Mouse (Mus musculus) gastrocnemius, postnatal 4 days (tissue): Measurements from ENCODE around the gene Snph. TPM values are rescaled to one million over a fixed set of nuclear protein-coding genes. Genes with fewer than 3 reads are reported as not detected.
"Not testable (repeated sequence)": the region's sequence is repeated elsewhere in the genome, so short reads cannot be mapped to it uniquely, and the experiment has no call there.

ENCODE experiments used
- DNase-seq, 2 experiments: peaks; one replicate each; pipeline ENCODE4 v3.0.0; 2021 to 2022; ENCODE audit warnings: low spot score in 2 of 2, mixed read lengths in 2 of 2
- long read RNA-seq, 2 experiments: library from polyadenylated mRNA; stranded (forward); transcript quantifications; one replicate each; pipeline ENCODE4 v2.0.0; 2021
- total RNA-seq, 2 experiments: library from RNA; stranded (reverse); gene quantifications; 2 replicates each; pipeline ENCODE4 v1.2.3; 2021

Gene Snph
- 1 to 10 TPM; 3.2 to 3.7 TPM for total RNA-seq
- long read RNA-seq, experiment 1, full-length matches to known transcripts = 1 of 2 reads
- long read RNA-seq, experiment 1, partial matches to known transcripts = 0 of 2 reads
- long read RNA-seq, experiment 1, other reads (novel, unspliced or antisense) = 1 of 2 reads
- long read RNA-seq, experiment 2, partial matches to known transcripts = 0 of 3 reads
- long read RNA-seq, experiment 2, other reads (novel, unspliced or antisense) = 2 of 3 reads

GRCm38 (mm10) chr2:151632159-151632814, at the start of gene Snph:
Gene Snph (minus strand): TSS chr2:151632593.
- DNase-seq = peak; percentile 22 to 49

- no peak for DNase-seq
Observed at GRCm38 (mm10) chr2:151676234-151676633, 43.8 kb upstream of the Snph start.

DNA sequence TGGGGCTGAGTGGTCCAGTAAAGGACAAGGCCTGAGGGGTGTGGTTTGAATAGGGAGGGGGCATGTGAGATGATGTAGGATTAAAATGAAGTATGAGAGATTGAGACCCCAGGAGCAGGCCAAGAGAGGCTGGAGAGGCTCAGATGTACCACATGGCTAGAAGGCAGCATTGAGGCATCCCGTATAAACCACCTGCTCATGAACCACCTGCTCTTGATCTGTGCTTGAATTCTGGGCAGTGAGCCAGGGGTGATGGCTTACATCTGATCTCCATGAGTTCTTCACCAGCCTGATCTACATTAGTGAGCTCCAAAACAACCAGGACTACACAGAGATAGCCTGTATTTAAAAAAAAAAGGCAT, 38.6 kb upstream of the Snph start:
- DNase-seq = no peak

DNA sequence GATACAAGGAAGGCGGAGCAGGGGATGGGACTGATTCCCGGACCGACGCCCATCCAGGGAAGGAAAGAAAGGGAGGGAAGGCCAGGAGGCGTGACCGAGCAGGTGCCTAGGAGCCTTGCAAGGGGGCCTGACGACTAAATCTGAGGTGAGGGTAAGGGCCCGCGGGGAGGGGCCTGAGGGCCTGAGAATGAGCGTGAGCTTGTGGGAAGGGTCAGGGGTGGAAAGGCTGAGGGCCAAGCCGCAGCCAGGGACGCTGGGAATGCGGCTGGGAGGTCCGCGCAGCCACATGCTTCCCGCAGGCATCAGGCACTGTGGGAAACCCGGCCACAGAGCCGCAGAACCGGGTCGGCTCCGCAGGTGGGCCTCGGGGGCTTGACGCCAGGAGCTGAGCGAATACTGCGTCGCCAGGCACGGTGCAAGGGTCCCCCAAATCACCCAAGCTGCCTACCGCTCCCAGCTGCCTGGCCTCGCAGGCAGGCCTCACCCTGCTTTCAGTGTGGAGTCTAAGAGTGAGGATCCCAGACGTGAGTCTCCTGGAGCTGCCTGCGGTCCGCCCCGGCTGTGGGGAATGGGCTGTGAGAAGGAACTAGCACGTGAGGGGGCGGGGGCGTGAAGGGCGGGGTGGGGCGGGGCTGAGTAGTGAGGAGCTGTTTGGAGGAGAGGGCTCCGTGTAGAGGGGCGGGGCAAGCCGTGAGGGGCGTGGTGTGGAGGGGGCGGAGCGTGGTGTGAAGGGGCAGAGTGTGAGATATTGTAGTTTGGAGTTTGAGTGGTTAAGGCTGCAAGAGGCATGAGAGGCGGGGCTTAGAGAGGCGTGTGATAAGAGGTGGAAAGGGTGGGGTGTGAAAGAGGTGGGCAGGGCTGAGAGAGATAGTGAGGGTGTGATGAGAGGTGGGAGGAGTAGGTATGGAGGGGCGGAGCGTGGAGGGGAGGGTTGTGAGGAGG, 37.9 kb upstream of the Snph start:
- DNase-seq = no peak

DNA sequence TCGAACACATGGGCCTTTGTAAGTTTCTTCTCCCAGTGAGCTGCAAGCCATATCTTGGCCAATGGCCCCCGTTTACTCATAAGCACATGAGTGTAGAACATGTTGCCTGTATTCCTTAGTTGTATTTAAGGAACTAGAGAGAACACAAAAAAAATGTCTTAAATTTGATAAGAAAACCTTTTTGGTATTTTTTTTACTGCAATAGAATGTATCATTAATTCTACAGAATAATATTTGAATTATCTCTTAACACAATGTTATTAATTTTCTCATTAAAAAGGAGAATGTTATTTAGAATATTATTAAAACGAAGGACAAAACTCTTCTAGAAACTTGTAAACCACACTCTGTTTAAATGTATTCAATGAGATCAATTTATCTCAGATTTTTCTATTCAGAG, 36.0 kb upstream of the Snph start, which contains the start of gene Rad21l:
Gene Rad21l, minus strand, starts transcription at position 101 of the 400 bp plus-strand sequence.
- DNase-seq = no peak

DNA sequence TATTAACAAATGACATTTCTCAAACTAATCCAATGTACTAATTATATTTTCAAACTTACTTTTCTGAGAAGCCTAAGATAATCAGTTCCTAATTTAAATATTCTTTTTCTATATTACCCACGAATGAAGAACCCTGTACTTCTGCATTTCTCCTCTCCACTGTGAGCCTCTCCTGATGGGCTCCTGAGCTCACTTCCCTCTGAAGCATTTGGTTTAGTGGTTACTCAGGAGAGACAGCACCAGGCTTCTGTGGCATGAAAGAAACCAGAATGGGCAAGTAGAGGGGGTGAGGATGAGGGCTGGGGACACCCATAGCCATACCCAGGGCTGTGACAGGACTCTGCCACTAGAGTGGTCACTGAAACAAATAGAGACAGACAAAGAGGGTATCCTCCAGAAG, 19.7 kb upstream of the Snph start:
- no peak for DNase-seq

DNA sequence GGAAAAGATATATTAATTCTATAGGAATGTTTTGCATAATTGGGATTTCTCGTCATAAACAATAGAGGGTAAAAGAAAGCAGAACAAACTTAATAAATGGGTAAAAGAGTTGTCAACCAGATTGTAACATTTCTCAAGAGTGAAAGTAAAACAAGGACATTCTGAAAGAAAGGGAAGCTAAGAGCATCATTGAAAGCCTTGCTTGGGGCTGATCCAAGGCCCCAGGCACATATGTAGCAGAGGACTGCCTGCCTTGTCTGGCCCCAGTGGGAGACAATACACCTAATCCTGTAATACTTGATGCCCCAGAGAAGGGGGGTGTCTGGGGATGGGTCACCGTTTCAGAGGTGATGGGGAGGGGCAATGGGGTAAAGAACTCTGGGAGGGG, 3.6 kb upstream of the Snph start:
- no peak for DNase-seq

DNA sequence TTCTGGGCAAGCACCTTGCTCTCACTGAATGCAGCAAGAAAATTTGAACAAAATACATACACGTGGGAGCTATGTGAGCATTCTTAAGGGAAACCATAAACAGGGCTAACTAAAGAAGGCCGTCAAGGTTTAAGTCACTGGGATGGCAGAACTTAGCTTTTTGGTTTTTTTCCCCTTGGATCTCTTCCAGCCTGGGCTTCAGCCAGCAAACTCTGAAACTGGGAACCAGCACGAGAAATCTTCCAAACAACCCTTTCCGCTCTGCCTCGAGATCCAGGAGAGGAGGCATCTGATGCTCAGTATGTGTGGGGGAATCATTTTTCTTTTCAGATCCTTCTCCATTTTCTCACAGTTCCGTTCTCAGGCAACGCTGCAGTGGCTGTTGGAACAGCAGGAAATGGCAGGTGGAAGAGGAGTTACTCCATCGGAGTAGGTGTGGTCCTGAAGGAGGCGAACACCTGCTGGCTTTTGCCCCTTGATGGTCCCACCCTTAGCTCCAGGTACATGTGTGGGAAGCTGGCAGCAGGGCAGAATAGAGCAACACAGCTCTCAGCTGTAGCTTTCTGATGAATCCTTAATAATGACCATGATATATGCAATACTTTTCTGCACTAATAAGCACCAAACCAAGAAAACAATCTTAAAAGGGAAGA, 3.1 kb upstream of the Snph start:
- no peak for DNase-seq

GRCm38 (mm10) chr2:151634903-151635302, 2.5 kb upstream of the Snph start:
- DNase-seq = no peak

DNA sequence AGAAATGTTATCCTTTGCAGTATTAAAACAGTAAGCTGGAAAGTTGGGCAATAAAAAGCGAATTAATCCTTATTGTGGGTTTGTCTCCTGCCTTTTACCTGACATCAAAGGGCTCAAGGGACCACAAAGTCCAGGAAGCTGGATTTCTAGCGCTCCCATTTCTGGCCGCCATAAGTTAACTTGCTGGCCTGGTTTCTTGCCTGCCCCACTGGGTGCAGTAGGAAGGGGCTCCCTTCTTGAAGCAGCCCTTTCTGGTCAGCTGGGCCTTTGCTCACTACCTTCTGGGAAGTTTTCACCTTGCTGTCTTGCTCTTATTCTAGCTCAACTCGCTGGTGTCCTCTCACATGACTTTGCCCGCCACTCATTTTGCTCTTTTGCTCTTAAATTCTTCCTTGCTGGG, 589 bp upstream of the Snph start:
- DNase-seq = no peak

DNA sequence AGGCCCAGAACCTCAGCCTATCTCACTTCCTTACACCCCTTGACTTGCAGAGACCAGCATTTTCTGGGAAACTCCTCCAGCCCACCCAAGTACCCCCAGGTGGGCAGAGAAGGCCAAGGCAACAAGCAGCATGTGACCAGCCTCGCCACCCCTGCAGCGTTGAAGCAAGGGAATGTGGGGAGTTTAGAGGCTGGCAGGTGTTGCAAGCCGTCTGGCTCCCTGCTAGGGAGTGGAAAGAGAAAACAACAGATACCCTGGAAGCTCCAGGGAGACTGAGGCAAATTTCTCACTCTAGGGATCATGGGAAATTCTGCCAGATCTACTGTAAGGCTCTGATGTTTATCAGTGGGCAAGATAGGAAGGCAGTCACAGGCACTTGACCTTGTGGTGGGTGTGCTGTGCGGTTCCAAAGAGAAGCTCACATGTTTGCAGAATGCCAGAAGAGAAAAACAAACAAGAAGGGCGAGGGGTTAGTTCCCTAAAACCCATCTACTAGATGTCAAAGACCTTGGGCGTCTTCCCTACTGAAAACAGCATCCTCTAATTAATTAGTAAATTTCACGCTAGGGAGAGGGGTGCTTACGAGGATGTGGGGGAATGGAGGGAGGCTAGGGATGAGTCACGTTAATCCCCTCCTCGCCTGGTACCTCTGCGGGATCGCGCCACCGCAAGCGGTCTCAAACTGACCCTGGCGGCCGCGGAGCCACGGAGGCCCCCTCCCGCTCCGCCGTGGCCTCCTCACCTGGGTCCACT, 811 bp downstream of the Snph start:
- DNase-seq = no peak

GRCm38 (mm10) chr2:151629310-151629709, 3.1 kb downstream of the Snph start:
- DNase-seq = no peak

DNA sequence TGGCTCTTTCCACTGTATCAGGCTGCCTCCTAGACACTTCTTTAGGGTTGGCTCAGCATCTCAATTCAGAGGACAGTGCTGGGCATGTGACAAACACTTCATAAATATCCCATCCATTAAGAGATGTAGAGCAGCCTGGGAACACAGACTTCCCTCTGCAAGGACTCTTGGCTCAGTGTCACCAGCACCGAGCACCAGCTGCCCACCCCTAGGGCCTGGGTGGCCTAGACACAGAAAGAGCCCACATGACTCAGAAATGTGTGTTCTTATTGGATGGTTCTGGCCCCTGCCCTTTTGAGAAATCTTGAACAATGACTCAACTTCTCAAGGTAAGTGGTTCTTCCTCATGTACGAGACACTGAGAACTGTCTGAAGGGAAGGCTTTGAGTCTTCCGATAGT, 4.4 kb downstream of the Snph start:
- no peak for DNase-seq

- DNase-seq = no peak
Observed at GRCm38 (mm10) chr2:151626296-151626695, 6.1 kb downstream of the Snph start.

DNA sequence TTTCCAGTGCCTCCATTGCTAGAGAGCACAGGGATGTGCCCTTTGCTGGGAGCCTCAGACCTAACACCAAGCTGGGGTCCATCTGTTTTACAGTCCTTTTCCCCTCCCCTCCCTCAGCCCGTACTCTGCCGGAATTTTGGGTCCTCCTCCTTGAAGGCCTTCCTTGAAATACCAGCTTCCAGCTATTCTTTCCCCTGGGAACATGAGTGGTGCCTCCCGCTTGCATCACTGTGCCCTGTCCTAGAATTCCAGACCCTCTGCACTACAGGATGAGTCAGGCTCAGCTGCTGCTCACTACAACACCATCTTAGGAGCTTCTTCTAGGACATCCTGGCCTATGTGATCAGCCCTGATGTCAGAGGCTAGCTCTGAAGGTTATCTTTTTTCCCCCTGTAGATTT, 8.6 kb downstream of the Snph start:
- no peak for DNase-seq

GRCm38 (mm10) chr2:151616551-151617329, 15.7 kb downstream of the Snph start:
- no peak for DNase-seq

DNA sequence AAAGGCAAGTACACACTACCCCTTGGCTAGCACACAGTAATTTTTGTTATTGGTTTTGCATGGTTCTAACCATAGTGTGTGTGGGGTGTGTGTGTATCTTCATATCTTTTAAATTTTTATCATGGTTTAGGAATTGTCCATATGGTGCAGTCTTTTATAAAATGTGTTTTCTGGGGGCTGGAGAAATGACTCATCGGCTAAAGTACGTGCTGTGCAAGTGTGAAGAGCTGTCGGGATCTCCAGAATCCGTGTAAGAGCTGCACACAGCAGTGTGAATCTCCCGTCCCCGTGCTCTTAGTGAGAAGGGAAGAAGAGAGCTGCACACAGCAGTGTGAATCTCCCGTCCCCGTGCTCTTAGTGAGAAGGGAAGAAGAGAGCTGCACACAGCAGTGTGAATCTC, 16.6 kb downstream of the Snph start:
- not testable (repeated sequence) for DNase-seq

DNA sequence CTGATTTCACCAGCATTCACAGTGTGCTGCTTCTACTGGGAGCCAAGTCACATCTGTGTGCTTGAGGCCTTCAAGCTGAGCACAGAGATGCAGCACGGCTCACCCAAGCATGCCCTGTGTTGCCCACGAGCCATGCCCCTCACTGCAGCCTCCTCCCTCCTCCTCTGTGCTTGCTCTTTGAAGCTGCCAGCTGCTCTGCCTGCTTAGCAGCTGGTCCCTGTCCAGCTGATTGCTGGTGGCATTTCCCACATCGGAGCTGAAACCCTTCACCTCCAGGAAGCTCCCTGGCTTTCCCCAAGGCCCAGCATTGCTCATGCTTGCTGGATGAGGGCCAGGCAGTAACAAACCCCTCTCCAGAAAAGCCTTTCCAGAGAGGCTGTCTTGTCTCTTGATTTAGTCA, 22.4 kb downstream of the Snph start:
- DNase-seq = no peak

DNA sequence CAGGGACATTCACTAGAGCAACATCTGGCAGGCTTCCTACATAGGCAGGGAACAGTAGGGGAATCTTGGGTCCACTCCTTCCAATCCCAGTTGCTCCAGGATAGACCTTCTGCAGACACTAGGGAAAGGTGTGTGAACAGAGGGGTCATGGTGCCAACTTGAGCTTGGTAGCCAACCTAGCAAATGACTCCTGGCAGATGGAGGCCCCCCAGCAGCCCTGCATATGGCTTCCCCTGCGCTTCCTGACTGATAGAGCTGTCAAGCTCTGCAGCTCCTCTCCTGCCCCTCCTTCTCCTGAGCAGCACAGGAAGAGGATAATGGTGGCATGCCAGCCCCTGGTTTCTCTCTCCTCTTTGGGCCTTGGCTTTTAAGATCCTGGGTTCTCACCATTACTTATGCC, 24.0 kb downstream of the Snph start:
- no peak for DNase-seq

- DNase-seq = peak in 1 of 2 experiments; percentile 31
Observed at GRCm38 (mm10) chr2:151605437-151605987, 26.9 kb downstream of the Snph start.
